Mouse (Mus musculus): ENCODE measurements at regions not wholly inside any gene's neighbourhood (a gene's known extent, or its start where the extent isn't known, plus 50 kb on each side); places are given as distances from the start of the nearest gene placed in this dataset.

DNA sequence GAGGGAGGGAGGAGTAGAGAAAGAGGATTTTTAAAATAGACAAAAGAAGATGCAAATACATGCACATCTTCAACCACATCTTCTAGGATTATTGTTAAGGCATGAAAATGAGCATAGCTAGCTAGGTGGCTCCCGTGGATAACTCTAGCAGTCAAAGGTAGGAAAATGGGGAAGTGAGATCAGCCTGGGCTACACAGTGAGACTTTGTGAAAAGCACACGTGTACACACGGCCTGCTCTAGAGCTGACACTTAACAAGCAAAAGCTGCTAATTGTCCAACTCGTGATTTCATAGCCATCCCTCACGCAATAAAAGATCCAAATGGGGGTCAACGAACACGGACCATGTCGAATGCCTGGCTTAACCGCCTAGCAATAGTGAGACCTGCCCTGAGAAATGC is 642.0 kb upstream of the Sox9 start:
- no peak for DNase-seq

GRCm38 (mm10) chr11:112140495-112140894 is 641.5 kb upstream of the Sox9 start:
- DNase-seq, result no peak

- no peak for DNase-seq
These were observed 641.1 kb upstream of the Sox9 start for GRCm38 (mm10) chr11:112140912-112141311.

DNA sequence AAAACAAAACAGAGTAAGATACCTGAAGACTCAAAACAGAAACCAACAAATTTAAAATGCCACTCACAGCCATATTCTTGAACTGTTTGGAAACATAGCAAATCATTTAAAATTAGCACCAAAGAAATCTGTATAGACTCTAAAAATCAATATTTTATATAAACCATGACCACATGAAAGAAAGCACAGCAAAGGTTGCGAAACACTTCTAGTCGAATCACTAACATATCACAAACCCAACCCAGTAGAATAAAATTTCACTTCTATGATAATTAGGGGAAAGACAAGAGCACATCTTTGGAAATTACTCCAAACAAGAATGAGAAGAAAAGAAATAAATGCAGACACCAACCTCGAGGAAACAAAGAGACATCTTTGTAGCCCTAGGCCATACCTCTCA is 630.0 kb upstream of the Sox9 start:
- DNase-seq, result no peak

GRCm38 (mm10) chr11:112153198-112153597 is 628.8 kb upstream of the Sox9 start:
- no peak for DNase-seq

DNA sequence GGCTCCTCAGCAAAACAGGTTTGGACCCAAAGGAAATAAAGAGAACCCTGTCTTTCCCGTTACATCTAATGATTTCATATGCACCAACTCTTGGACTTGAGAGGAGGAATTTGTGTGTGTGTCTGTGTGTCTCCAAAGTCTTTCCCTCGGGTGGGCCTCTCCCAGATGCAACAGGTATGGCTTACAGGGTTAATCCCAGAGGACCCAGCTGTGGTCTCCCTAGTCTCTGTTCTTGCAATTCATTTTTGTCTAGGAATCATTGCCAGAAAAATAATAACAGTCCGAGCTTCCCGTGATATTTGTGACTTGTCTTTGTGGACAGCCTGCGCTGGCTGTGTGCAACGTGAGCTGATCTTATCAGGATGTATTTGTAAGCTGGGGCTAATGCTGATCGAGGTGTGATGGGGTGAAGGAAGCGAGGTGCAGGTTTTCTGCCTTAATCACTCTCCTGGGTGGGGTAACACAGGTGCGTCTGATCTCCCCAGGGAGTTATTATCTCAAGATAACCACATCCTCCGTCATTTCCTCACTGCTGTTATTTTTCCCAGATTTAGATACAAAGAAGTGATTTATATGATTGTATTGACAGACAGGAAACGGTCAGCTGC is 627.2 kb upstream of the Sox9 start:
- no peak for DNase-seq

DNA sequence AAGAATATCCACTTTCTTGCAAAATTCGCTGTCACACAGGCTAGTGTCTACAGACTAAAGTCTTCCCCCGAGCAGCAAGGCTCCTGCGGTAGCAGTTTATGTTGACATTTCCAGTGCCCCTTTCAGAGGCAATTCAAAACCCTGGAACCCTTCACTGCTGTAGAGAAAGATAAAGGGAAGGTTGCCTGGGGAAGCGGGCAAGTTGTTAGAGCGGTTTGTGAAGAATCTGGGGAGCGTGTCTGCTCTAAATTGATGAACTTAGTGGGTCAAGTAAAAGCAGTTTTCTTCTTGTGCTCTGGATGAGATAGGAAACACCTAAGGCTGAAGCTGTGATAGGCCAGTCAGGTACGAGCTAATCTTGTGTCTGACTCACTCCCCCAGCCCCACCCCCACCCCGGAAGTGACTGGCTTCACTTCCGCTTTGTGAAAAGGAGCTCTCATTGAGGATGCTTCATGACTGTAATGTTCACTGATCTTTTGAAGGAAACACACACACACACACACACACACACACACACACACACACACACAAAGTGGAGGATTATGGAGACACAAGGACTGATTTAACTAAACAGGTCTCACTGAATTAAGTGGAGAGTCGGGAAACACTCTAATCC is 626.6 kb upstream of the Sox9 start:
- no peak for DNase-seq

- DNase-seq, result no peak
These were observed 618.3 kb upstream of the Sox9 start for GRCm38 (mm10) chr11:112163681-112164265.

DNA sequence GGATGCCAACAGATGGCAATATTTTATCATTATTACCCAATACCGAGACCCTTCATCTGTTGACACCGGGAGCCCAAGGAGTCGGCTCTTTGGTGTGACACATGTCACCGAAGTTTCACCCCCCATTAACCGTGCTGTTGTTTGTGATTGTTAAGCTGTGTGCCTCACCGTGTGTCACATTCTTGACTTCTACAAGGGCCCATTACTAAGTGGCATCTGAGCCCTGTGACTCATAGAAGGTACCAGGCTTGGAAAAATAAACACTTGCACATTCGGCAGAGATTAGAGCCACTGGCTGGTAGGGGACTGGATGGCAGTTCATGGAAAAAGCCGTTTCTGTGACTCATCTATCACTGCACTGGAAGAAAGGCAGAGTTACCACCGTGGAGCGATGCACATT is 608.4 kb upstream of the Sox9 start:
- no peak for DNase-seq

DNA sequence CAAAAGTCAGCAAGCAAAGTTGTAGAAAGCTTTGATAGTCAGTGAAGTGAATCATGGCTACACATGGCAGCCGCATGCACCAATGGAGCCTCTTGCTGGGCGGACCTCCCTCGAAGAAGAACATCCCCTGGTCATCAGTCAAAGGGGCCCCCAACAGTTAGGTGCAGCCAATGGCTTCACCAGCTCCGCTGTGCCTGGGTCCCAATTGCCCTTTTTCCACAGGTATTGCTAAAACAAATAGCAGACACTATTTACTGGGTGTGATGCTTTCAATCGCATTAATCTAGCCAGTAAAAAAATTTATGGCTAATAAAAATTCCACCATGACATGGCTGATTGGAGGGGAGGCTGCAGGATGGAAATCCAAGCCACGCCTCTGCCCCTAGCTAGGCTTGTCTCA is 606.7 kb upstream of the Sox9 start:
- no peak for DNase-seq

DNA sequence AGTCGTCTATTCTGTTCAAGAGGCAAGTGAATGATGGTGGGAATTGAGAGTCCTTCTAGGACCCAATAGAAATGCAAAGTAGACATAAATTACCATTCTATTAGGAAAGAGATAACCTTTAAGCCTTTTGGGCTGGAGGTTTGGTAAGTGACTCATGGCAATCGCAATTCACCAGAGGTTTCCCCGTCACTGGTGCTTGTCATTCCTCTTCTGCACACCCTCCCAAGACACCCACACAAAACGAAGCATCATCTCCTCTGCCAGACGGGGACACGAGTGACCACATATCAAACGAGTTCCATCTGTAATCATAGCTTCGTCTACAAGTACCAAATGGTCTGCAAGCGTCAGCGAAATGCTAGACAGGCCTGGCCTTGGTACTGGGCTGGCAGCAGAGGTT is 601.4 kb upstream of the Sox9 start:
- DNase-seq, result no peak

- no peak for DNase-seq
These were observed 584.3 kb upstream of the Sox9 start for GRCm38 (mm10) chr11:112197620-112198268.

GRCm38 (mm10) chr11:112204561-112204960 is 577.5 kb upstream of the Sox9 start:
- no peak for DNase-seq

- DNase-seq, result no peak
These were observed 572.6 kb upstream of the Sox9 start for GRCm38 (mm10) chr11:112209414-112209813.

DNA sequence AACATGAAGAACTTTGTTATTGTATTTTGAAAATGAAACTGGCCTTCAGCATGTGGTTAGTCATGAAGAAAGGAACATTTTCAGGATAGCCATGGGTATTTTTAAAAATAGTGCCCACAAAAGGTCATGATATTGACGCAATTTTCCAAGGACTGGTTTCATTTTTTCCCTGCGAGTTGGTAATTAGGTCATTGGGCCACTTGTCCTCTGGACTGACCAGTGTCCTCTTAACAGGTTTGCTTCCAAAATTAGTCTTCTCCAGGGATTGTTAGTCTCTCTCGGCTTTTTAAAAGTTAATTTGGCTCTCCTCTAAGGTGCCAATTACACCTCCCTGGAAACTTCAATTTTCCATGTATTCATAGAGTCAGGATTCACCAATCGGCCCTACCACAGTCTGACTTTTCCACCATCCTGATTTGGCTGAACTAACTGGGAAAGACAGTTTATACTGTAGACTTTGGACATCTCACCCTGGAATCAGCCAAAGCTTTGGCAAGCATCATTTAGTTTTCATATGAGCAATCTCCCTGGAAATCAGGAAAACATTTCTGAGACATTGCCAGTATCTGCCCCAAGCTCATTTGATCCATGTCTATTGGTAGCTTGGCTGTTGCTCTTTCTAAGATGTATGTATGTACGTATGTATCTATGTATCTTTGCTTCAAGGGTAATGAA is 562.8 kb upstream of the Sox9 start:
- no peak for DNase-seq

DNA sequence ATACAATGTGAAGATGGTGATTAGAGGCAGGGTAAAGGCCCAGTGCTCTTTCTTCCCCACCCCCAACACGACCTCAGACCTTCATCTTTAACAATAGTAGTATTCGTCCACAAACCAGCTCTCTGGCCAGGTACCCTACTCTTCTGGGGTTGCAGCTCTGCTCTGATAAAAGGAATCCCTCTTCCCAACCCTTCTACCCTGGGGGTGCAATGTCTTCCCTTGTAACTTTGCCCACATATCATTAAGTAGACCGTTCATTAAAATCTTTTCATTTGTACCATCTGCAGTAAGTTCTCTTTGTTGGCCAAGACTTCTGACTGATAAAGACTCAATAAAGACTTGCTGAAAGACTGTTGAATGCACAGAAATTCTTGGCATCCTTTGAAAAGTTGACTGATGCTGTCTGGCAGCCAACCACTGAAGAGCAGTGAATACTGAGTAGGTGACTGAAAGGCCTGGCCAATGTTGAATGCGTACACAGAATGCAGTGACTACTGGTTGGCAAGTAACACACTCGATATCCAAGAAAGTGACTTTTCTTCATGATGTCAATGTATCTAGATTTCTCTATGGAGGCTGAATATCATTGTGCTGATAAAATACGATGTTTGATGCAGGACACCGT is 547.4 kb upstream of the Sox9 start:
- DNase-seq, result no peak

DNA sequence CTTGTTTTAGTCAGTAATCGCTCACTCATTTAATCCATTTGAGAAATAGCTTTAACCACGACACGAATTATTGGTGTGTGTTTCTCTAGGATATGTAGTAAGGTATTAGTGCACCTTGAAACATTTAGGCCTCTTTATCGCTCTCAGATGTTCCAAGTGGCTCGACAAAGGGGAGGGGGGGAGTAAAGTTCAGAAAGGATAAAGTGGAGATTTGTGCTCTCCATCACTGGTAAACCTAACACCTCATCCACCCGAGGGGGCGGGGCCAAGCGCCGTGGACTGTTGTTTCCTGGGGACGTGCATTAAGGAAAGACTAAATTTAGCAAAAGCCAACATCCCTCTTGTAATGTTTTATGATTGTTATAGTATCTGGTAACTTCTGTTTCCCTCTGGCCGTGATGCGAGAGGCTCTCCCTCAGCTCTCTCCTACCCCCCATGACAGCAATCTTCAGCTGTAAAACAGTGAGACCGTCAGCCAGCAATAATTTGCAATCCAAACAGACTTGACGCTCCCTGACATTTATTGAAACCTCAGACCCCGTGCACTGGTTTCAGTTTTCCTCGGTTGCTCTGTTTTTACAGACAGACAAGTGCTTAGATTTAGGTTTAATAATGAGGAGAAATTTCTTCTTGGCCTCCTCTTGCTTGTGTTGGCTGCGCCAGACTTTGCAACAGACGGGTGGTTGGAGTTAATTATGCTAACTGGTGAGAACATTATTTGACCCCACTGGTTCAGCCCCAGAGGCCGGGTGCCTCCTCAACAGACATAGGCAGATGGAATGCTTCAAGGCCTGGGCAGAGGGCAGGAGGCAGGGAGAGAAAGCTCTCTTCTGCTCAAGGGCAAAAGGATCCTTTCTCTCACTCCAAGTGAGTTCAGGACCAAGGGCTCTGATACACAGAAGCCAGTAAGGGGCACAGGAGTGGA is 542.8 kb upstream of the Sox9 start:
- no peak for DNase-seq

GRCm38 (mm10) chr11:112252548-112252947 is 529.5 kb upstream of the Sox9 start:
- no peak for DNase-seq

DNA sequence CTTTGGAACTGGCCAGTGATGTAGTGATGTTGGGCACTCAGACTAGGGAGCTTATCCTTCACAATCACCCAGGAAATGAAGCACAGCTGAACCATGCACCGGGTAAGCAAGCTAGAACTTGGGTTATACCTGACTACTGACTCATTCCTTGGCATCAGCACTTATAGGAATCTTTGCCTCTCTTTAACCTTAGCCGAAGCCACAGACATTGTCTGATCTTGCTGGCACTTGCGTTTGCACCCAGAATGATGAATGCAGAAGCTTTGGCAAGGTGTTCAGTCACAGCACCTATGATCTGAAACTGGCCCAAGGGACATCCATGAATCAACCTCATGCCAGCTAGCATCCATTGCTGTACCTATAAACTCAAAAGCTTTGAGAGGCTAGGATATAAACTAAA is 529.0 kb upstream of the Sox9 start:
- DNase-seq, result no peak

- no peak for DNase-seq
These were observed 525.7 kb upstream of the Sox9 start for GRCm38 (mm10) chr11:112256326-112256725.

- no peak for DNase-seq
These were observed 517.9 kb upstream of the Sox9 start for GRCm38 (mm10) chr11:112264077-112264476.

DNA sequence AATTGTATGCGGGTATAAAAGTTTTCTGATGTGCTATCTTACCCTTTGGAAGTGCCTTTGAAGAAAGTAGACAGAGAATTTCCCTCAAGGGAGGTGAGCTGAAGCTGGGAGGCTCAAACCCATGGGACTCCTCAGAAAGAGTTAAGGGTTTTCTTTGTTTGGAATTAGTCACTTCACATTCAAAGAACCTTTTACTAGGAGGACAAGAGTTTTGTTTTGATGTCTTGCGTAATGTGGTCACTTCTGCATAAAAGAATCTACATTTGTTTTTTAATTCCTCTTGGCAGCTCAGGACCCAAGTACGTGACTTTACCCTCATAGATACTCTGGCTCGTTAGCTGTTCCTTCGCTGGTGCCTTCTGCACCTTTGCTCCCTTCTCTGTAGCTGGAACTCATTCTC is 511.1 kb upstream of the Sox9 start:
- no peak for DNase-seq
